Mouse (Mus musculus): ENCODE measurements around the gene Mgat5. TPM values are rescaled to one million over a fixed set of nuclear protein-coding genes. Genes with fewer than 3 reads are reported as not detected.

The Mgat5 gene
- total RNA-seq, 2 experiments from 2014 or later: 0.79 to 1.5 TPM

GRCm38 (mm10) chr1:127437091-127437490, 232.3 kb downstream of the Mgat5 start:
- no peak for DNase-seq
- H3K27ac ChIP-seq: no peak overlapping the region
- TF ChIP-seq CTCF (IDR thresholded peaks at IDR 0.05): no peak
- intact Hi-C loops (cut with DNase I): no loop called here
- H3K4me3 ChIP-seq: no peak overlapping the region

- no peak for DNase-seq
- Histone ChIP-seq H3K4me3 (no peak overlapping the region), H3K27ac (no peak overlapping the region)
- TF ChIP-seq CTCF (IDR thresholded peaks at IDR 0.05): no peak
- intact Hi-C loops (cut with DNase I): no loop called here
These were observed 234.7 kb downstream of the Mgat5 start for GRCm38 (mm10) chr1:127439452-127439891.

- Histone ChIP-seq H3K4me3 (no peak overlapping the region), H3K27ac (no peak overlapping the region)
- intact Hi-C loops (cut with DNase I): no loop called here
- no peak for TF ChIP-seq CTCF (IDR thresholded peaks at IDR 0.05)
- no peak for DNase-seq
These were observed 236.2 kb downstream of the Mgat5 start for GRCm38 (mm10) chr1:127441007-127441406.

GRCm38 (mm10) chr1:127441736-127442135, 236.9 kb downstream of the Mgat5 start:
- TF ChIP-seq CTCF (IDR thresholded peaks at IDR 0.05): no peak
- no peak for DNase-seq
- Histone ChIP-seq H3K4me3 (no peak overlapping the region), H3K27ac (no peak overlapping the region)
- intact Hi-C loops (cut with DNase I): no loop called here

- no peak for TF ChIP-seq CTCF (IDR thresholded peaks at IDR 0.05)
- H3K4me3 ChIP-seq: no peak overlapping the region
- intact Hi-C loops (cut with DNase I): no loop called here
- no peak for DNase-seq
- H3K27ac ChIP-seq: no peak overlapping the region
These were observed 238.4 kb downstream of the Mgat5 start for GRCm38 (mm10) chr1:127442880-127443877.

- Histone ChIP-seq H3K27ac (no peak overlapping the region; the same call in 1 of the 2 replicates), H3K4me3 (no peak overlapping the region)
- peak; percentile 44 for DNase-seq
- TF ChIP-seq CTCF (IDR thresholded peaks at IDR 0.05): no peak
- intact Hi-C loops (cut with DNase I): no loop called here
These were observed 240.1 kb downstream of the Mgat5 start for GRCm38 (mm10) chr1:127444836-127445485.

GRCm38 (mm10) chr1:127453397-127453796, 248.6 kb downstream of the Mgat5 start:
- intact Hi-C loops (cut with DNase I): no loop called here
- Histone ChIP-seq H3K4me3 (no peak overlapping the region), H3K27ac (no peak overlapping the region)
- no peak for TF ChIP-seq CTCF (IDR thresholded peaks at IDR 0.05)
- DNase-seq: no peak

GRCm38 (mm10) chr1:127459015-127459451, 254.2 kb downstream of the Mgat5 start:
- Histone ChIP-seq H3K27ac (no peak overlapping the region), H3K4me3 (no peak overlapping the region)
- TF ChIP-seq CTCF (IDR thresholded peaks at IDR 0.05): peak; percentile 88
- intact Hi-C loops (cut with DNase I): loop anchor here (1.0 to 2.0 kb wide), 2 partner anchors 256 to 446 kb away; no protein-coding TSS in a partner anchor
- DNase-seq: peak; percentile 45

- no peak for TF ChIP-seq CTCF (IDR thresholded peaks at IDR 0.05)
- no peak overlapping the region for H3K4me3 ChIP-seq
- no peak overlapping the region for H3K27ac ChIP-seq
- intact Hi-C loops (cut with DNase I): loop anchor here (1.0 to 2.0 kb wide), 2 partner anchors 256 to 447 kb away; no protein-coding TSS in a partner anchor
- no peak for DNase-seq
These were observed 254.8 kb downstream of the Mgat5 start for GRCm38 (mm10) chr1:127459576-127459975.

- DNase-seq: no peak
- no peak for TF ChIP-seq CTCF (IDR thresholded peaks at IDR 0.05)
- intact Hi-C loops (cut with DNase I): no loop called here
- Histone ChIP-seq H3K27ac (no peak overlapping the region), H3K4me3 (no peak overlapping the region)
These were observed 256.2 kb downstream of the Mgat5 start for GRCm38 (mm10) chr1:127461017-127461416.

GRCm38 (mm10) chr1:127464041-127464440, 259.2 kb downstream of the Mgat5 start:
- no peak overlapping the region for H3K4me3 ChIP-seq
- no peak for DNase-seq
- TF ChIP-seq CTCF (IDR thresholded peaks at IDR 0.05): no peak
- intact Hi-C loops (cut with DNase I): no loop called here
- H3K27ac ChIP-seq: no peak overlapping the region

GRCm38 (mm10) chr1:127465292-127465691, 260.5 kb downstream of the Mgat5 start:
- Histone ChIP-seq H3K4me3 (no peak overlapping the region), H3K27ac (no peak overlapping the region)
- intact Hi-C loops (cut with DNase I): no loop called here
- DNase-seq: no peak
- TF ChIP-seq CTCF (IDR thresholded peaks at IDR 0.05): no peak

- no peak overlapping the region for H3K4me3 ChIP-seq
- no peak for DNase-seq
- TF ChIP-seq CTCF (IDR thresholded peaks at IDR 0.05): no peak
- no peak overlapping the region for H3K27ac ChIP-seq
- intact Hi-C loops (cut with DNase I): no loop called here
These were observed 262.4 kb downstream of the Mgat5 start for GRCm38 (mm10) chr1:127467238-127467637.
